Mouse (Mus musculus) inflammation-experienced regulatory T-cells, adult 6 months (primary cell): Measurements from ENCODE around the gene Vmn1r87. TPM values are rescaled to one million over a fixed set of nuclear protein-coding genes. Genes with fewer than 3 reads are reported as not detected.

Source experiments
- ATAC-seq: one replicate; pipeline ENCODE4 v1.8.0; 2017
- polyA plus RNA-seq, 3 experiments: library from polyadenylated mRNA; unstranded; fragments of 100-300 nt; shearing (Covaris generic); gene quantifications; one replicate each; pipeline ENCODE4 v1.2.1; 2017

Gene Vmn1r87
- polyA plus RNA-seq, result under 1 TPM in 1 of 3 experiments, not detected in 2; 0.15 TPM

- no peak for ATAC-seq
Measured at GRCm38 (mm10) chr7:13140057-13140456, at the start of gene Vmn1r87. TSS of gene Vmn1r87 (minus strand) at chr7:13140157.

GRCm38 (mm10) chr7:13159268-13159667, 19.3 kb upstream of the Vmn1r87 start, which contains the start of gene Vmn1r88:
TSS of gene Vmn1r88 (plus strand) at chr7:13159568.
- ATAC-seq, result no peak

GRCm38 (mm10) chr7:13137340-13137739, 2.6 kb downstream of the Vmn1r87 start:
- ATAC-seq, result no peak

GRCm38 (mm10) chr7:13131856-13132255, 8.1 kb downstream of the Vmn1r87 start:
- ATAC-seq, result no peak

GRCm38 (mm10) chr7:13123554-13124153, 16.3 kb downstream of the Vmn1r87 start:
- ATAC-seq, result peak; percentile 74

GRCm38 (mm10) chr7:13119817-13120216, 20.1 kb downstream of the Vmn1r87 start, which contains the start of gene Vmn1r86:
TSS of gene Vmn1r86 (minus strand) at chr7:13119917.
- no peak for ATAC-seq

- ATAC-seq, result no peak
Measured at GRCm38 (mm10) chr7:13095073-13095472, 44.9 kb downstream of the Vmn1r87 start, which contains the start of gene Vmn1r85. TSS of gene Vmn1r85 (minus strand) at chr7:13095173.

Other genes with a start within 250 kb of the Vmn1r87 start
- 10 to 100 TPM; 10.5 to 11.0 (median 10.6) TPM for gene Zscan22, start 242.3 kb downstream of the Vmn1r87 start, polyA plus RNA-seq
- gene Rps5, start 217.9 kb downstream of the Vmn1r87 start, polyA plus RNA-seq, result 1,000 to 10,000 TPM; 1,828 to 3,143 (median 2,832) TPM
- under 1 TPM in 2 of 3 experiments, not detected in 1; 0.11 to 0.28 TPM for gene Rnf225, start 212.7 kb downstream of the Vmn1r87 start, polyA plus RNA-seq
- 1 to 10 TPM; 1.8 to 3.6 (median 2.6) TPM for gene Zfp324, start 174.3 kb downstream of the Vmn1r87 start, polyA plus RNA-seq
- gene Zfp446, start 162.3 kb downstream of the Vmn1r87 start, polyA plus RNA-seq, result 1 to 10 TPM; 2.7 to 5.9 (median 4.1) TPM
- 1 to 10 TPM in 1 of 3 experiments, under 1 TPM in 2; 0.41 to 1.2 (median 0.64) TPM for gene Slc27a5, start 142.0 kb downstream of the Vmn1r87 start, polyA plus RNA-seq
- gene Trim28, start 141.0 kb downstream of the Vmn1r87 start, polyA plus RNA-seq, result 10 to 100 TPM; 42.1 to 76.8 (median 57.0) TPM
- gene Zbtb45, start 130.1 kb downstream of the Vmn1r87 start, polyA plus RNA-seq, result 1 to 10 TPM; 5.4 to 8.0 (median 6.5) TPM
- 100 to 1,000 TPM; 296 to 343 (median 309) TPM for gene Chmp2a, start 105.3 kb downstream of the Vmn1r87 start, polyA plus RNA-seq
- gene Ube2m, start 101.9 kb downstream of the Vmn1r87 start, polyA plus RNA-seq, result 10 to 100 TPM; 14.9 to 21.8 (median 16.4) TPM
- under 1 TPM; 0.18 to 0.35 (median 0.20) TPM for gene Mzf1, start 85.4 kb downstream of the Vmn1r87 start, polyA plus RNA-seq
- gene Vmn1r85, start 45.0 kb downstream of the Vmn1r87 start, polyA plus RNA-seq, result not detected
- gene Vmn1r86, start 20.2 kb downstream of the Vmn1r87 start, polyA plus RNA-seq, result under 1 TPM in 1 of 3 experiments, not detected in 2; 0.05 TPM
- under 1 TPM; 0.04 to 0.07 (median 0.05) TPM for gene Vmn1r88, start 19.4 kb upstream of the Vmn1r87 start, polyA plus RNA-seq
- gene Vmn1r89, start 72.9 kb upstream of the Vmn1r87 start, polyA plus RNA-seq, result not detected
- gene Lig1, start 137.1 kb upstream of the Vmn1r87 start, polyA plus RNA-seq, result 10 to 100 TPM; 24.1 to 85.4 (median 33.4) TPM
- 1 to 10 TPM; 1.7 to 2.5 (median 2.2) TPM for gene Zswim9, start 138.6 kb upstream of the Vmn1r87 start, polyA plus RNA-seq
- 1 to 10 TPM in 1 of 3 experiments, under 1 TPM in 2; 0.39 to 1.0 (median 0.41) TPM for gene Pla2g4c, start 184.5 kb upstream of the Vmn1r87 start, polyA plus RNA-seq